Comparison of ENCODE assay signal across 8 mouse cellular contexts in genomic region chr6:67534191-67535004, GRCm38 (mm10). TPM values are rescaled to one million over a fixed set of nuclear protein-coding genes. Genes with fewer than 3 reads are reported as not detected.
A peak's percentile ranks its signal among the peaks of the same experiment; 100 is the strongest.
DNase-seq lines count a peak whose midpoint lies in the region; ATAC-seq lines count a peak whose summit lies in the region.

No protein-coding gene starts in this region.

- peak overlapping the region; percentile 40 for H3K4me3 ChIP-seq in liver, embryonic 16.5 days (ENCODE audit: low read depth, low read length)
- H3K4me3 ChIP-seq in stomach, embryonic 14.5 days (ENCODE audit: low read depth, low read length) = peak overlapping the region; percentile 39

- no peak overlapping the region for H3K27ac ChIP-seq in liver, embryonic 16.5 days (ENCODE audit: low read length)
- H3K27ac ChIP-seq in stomach, embryonic 14.5 days (ENCODE audit: low read length) = no peak overlapping the region

- no peaks in the 10 kb centered on the region for H3K4me1 ChIP-seq in liver, embryonic 16.5 days (ENCODE audit: control insufficient read depth, low read depth, low read length)
- no peaks in the 10 kb centered on the region; the same call in 1 of the 2 replicates for H3K4me1 ChIP-seq in stomach, embryonic 14.5 days (ENCODE audit: control insufficient read depth, insufficient read depth, low read length)

- H3K36me3 ChIP-seq in liver, embryonic 16.5 days (ENCODE audit: control insufficient read depth, insufficient read depth) = no peaks in the 10 kb centered on the region
- H3K36me3 ChIP-seq in stomach, embryonic 14.5 days (ENCODE audit: control insufficient read depth, insufficient read depth, low read length) = no peaks in the 10 kb centered on the region

- no peak overlapping the region for H3K9ac ChIP-seq in liver, embryonic 16.5 days (ENCODE audit: low read depth, low read length)
- 0 out of 2 replicates have a peak overlapping the region, but pooled peaks have one; percentile 6 for H3K9ac ChIP-seq in stomach, embryonic 14.5 days (replicated peaks; ENCODE audit: low read depth, low read length)

- H3K9me3 ChIP-seq in liver, embryonic 16.5 days (replicated peaks; ENCODE audit: control insufficient read depth, low read length) = no peaks in the 10 kb centered on the region
- no peaks in the 10 kb centered on the region for H3K9me3 ChIP-seq in stomach, embryonic 14.5 days (ENCODE audit: control insufficient read depth, low read depth, low read length)

- peak; percentile 4 to 12 for ATAC-seq in hematopoietic stem cell, adult 5-6 weeks (replicated peaks in 1 of 2; ENCODE audit: insufficient read depth in 1 of 2, low FRiP score in 2 of 2, low TSS enrichment in 1 of 2, low read depth in 1 of 2, poor library complexity in 2 of 2, severe bottlenecking in 2 of 2)
- ATAC-seq in liver, embryonic 16.5 days (ENCODE audit: low read depth) = no peak
- no peak for ATAC-seq in stomach, embryonic 14.5 days (ENCODE audit: insufficient number of reproducible peaks, insufficient read depth, low FRiP score, low read depth)
- no peak for ATAC-seq in CD4-positive, CD25-positive, alpha-beta regulatory T cell, adult 4 months

- peak; percentile 25 for DNase-seq in thymus, postnatal 4 days
- no peak for DNase-seq in thymus, postnatal 25 days
- no peak for DNase-seq in right cerebral cortex, postnatal 25 days
- DNase-seq in heart, postnatal 25 days (ENCODE audit: low spot score) = no peak

- H3K4me2 ChIP-seq in liver, embryonic 16.5 days (ENCODE audit: low read depth, low read length) = peak overlapping the region; percentile 41; the same call in 1 of the 2 replicates
- H3K4me2 ChIP-seq in stomach, embryonic 14.5 days (replicated peaks; ENCODE audit: low read depth, low read length) = peak overlapping the region; percentile 69

- 8% methylated on average over 31 of the region's 31 CpGs for WGBS in liver, embryonic 16.5 days (ENCODE audit: insufficient replicate concordance)
- 10% methylated on average over 31 of the region's 31 CpGs for WGBS in stomach, embryonic 14.5 days

- peaks cover 40% of the 10 kb centered on the region for H3K27me3 ChIP-seq in liver, embryonic 16.5 days (ENCODE audit: control insufficient read depth, insufficient read depth, low read depth, low read length)
- peaks cover 38% of the 10 kb centered on the region for H3K27me3 ChIP-seq in stomach, embryonic 14.5 days (ENCODE audit: control insufficient read depth, insufficient read depth, low read length)

- intact Hi-C loops in heart, postnatal 25 days (cut with DNase I) = no loop called here

RNA-seq across cellular contexts. Expression of gene Tacstd2, which starts 1.2 kb away (rescaled TPM):
- 16.6 and 17.1 TPM in 2 replicates for total RNA-seq in hematopoietic stem cell, adult 5-6 weeks (2017)
- 0.26 and 0.68 TPM in 2 replicates for polyA plus RNA-seq in liver, embryonic 16.5 days (2015; fragmentation: Nextera tagmentation; extraction: Ambion mirVana)
- 55.0 and 63.8 TPM in 2 replicates for polyA plus RNA-seq in stomach, embryonic 14.5 days (2014; fragmentation: Nextera tagmentation; extraction: Ambion mirVana)
- not detected for polyA plus RNA-seq in CD4-positive, CD25-positive, alpha-beta regulatory T cell, adult 4 months (2017; shearing (Covaris generic))
- total RNA-seq in heart, postnatal 25 days (2021) = not detected

RNA-seq across cellular contexts. Expression of gene Il23r, which starts 42.7 kb away (rescaled TPM):
- not detected in 2 replicates for total RNA-seq in hematopoietic stem cell, adult 5-6 weeks (2017)
- polyA plus RNA-seq in liver, embryonic 16.5 days (2015; fragmentation: Nextera tagmentation; extraction: Ambion mirVana) = not detected in 2 replicates
- polyA plus RNA-seq in stomach, embryonic 14.5 days (2014; fragmentation: Nextera tagmentation; extraction: Ambion mirVana) = not detected in 2 replicates
- polyA plus RNA-seq in CD4-positive, CD25-positive, alpha-beta regulatory T cell, adult 4 months (2017; shearing (Covaris generic)) = 1 to 10 TPM in 1 of 2 experiments, under 1 TPM in 1; 0.32 to 1.4 TPM
- total RNA-seq in heart, postnatal 25 days (2021) = not detected

Comparison
In these comparisons a context has a peak if more than half of its experiments do, and no peak if none do; other contexts are left out.
1. ATAC-seq: peak in hematopoietic stem cell, adult 5-6 weeks (2 of 2); none in liver, embryonic 16.5 days (single experiment), stomach, embryonic 14.5 days (single experiment) and CD4-positive, CD25-positive, alpha-beta regulatory T cell, adult 4 months (single experiment).
2. RNA of gene Tacstd2, which starts 1.2 kb away (polyA plus RNA-seq): 55.0 to 63.8 TPM in stomach, embryonic 14.5 days; 0.26 to 0.68 TPM in liver, embryonic 16.5 days and not detected in CD4-positive, CD25-positive, alpha-beta regulatory T cell, adult 4 months; every median in the first group is over 10 times any median in the second.